Mouse (Mus musculus): Measurements from ENCODE around the gene Manba.

DNA sequence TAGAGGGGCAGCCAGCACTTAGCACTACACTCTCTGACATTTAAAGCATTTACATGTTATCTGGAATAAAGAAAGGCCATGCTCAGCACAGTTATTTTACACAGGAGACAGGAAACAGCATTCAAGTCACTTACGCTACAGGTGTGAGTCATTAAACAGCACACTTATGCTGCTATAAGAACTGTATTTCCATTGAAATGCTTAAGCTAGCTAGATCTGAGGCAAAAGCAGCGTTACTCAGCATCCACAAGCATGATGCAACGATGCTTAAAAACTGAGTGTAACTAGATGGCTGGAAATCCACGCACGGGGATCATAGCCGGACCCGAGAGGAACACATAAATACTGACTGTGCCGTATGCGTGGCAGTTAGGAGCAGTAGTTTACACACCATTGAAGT lies 121.6 kb downstream of the Manba start:
- TF ChIP-seq TAL1 (IDR thresholded peaks at IDR 0.05; ENCODE audit: low read length) (no peak), GATA1 (IDR thresholded peaks at IDR 0.05; ENCODE audit: low read length) (no peak)
